Mouse (Mus musculus) cerebellum, adult 2 months (tissue): ENCODE measurements at regions not wholly inside any gene's neighbourhood (a gene's known extent, or its start where the extent isn't known, plus 50 kb on each side); places are given as distances from the start of the nearest gene placed in this dataset.

Experiments
- CTCF ChIP-seq: fragments of 200-500 bp; IDR thresholded peaks from 2 replicates; pipeline ENCODE4 v1.5.1; 2011; ENCODE audit warnings: low read depth, mild to moderate bottlenecking, control low read depth, low read length, moderate library complexity, borderline replicate concordance; ENCODE audit not compliant: insufficient read depth
- POLR2A ChIP-seq: fragments of 200-500 bp; IDR thresholded peaks from 2 replicates; pipeline ENCODE4 v1.6.1; 2011; ENCODE audit warnings: low read length, control low read depth, borderline replicate concordance; ENCODE audit not compliant: insufficient read depth

- TF ChIP-seq CTCF (no peak), POLR2A (no peak)
Measured at GRCm38 (mm10) chr17:45963332-45963731, 68.8 kb downstream of the Vegfa start.
